Mouse (Mus musculus) kidney, postnatal 10 days (tissue): ENCODE measurements at regions not wholly inside any gene's neighbourhood (a gene's known extent, or its start where the extent isn't known, plus 50 kb on each side); places are given as distances from the start of the nearest gene placed in this dataset.

Experiments used
- DNase-seq: peaks from one replicate; pipeline ENCODE4 v3.0.0; 2021; ENCODE audit warnings: mixed read lengths

DNA sequence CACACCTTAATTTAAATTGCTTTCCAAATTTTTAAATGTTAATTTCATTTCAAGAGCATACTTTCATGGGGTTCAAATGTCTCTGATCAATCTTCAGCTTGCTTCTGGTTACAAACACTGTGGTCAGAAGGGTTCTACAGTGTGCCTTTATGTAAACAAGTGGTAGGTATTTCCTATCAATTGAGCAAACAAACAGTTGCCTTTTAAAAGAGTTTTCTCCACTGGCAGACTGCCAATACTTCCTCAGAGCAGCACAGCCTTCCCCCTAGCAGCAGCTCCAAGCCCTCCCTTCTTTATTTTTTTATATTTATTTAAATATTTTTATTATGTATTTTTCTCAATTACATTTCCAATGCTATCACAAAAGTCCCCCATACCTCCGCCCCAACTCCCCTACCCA, 977.8 kb downstream of the Fstl5 start:
- DNase-seq: no peak

DNA sequence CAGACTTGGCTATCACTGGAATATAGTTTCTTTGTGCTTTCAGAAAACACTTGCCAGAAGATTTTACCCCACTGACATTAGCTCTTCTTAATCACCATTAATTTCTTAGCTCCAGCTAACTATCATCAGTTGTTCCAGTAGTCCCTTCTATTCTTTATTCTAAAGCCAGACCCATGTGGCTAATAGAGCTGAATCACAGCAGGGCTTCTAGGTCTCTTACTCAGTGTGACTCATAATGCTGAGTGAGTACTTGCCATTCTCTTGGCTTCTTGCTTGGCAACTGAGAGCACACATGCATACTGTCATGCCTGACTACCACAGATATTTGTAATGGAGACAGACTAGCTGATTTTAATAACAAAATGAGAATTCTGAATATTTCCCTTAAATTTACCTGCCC, 1001.0 kb downstream of the Fstl5 start:
- DNase-seq: no peak

DNA sequence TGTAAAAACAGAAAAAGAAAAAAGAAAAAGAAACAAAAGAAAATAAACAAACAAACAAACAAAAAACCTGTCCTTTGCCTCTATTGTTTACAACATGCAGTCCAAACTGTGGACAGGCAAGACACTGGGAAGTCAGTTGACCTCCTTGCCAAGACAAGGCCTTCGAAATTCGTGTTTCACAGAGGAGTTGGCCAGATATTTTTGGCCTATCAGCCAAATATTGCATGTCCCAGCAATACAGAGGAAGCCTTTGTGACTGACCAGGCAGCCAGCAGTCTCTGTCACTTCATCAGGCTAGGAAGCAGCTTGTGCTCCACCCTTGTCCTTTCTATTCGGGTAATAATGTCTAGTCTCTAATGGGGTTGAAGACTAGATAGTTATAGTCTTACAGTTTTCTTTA, 1017.7 kb downstream of the Fstl5 start:
- no peak for DNase-seq

DNA sequence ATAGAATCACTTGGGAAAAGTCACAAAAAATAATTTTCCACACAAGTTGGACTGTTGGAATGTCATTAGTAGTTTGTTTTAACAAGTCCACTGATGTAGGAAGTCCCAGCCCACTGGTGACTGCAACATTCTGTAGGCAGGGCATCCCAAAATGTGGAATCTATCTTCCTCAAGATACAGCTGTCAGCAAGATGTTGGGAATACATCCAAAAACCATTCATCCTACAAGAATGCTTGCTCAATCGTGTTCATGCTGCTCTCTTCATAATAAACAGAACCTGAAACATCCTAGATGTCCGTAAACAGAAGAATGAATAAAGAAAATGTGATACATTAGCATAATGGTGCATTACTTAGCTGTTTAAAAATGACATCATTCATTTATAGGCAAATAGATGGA, 1038.9 kb downstream of the Fstl5 start:
- no peak for DNase-seq

DNA sequence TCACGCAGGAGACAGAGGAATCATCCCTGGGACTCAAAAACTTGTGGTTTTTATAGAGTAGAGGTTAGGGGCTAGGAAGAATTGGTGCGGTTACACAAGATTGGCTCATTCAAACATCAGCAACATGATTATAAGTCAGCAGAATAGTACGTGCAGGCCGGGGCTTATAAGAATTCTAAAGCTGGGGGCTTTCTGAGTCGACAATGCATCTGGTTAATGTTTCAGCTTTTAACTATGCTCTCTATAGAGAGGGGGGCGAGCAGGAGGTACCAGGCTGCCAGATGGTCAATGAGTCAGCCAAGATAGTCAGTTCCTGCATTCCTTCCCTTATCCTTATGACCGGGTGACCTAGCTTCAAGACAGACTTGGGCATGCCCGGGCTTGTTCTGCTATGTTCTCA, 1046.5 kb downstream of the Fstl5 start:
- DNase-seq: no peak

DNA sequence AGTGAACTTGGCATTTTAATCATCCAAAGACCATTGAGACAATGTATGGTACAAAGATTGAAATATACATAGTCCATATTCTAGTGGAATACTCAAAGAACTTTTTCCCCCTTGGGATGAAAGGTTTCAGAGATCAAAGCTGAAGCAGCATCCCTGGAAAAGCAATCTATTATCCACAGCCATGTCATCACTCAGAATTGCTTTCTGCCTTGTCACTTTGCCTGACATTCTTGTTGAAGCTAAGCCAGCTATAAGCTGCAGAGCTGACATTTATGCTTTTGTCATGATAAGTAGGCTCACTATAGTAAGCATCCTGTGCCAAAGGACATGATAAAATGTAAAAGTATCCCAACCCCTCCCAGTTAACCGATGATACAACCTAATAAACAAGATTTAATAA, 1077.6 kb downstream of the Fstl5 start:
- DNase-seq: no peak

DNA sequence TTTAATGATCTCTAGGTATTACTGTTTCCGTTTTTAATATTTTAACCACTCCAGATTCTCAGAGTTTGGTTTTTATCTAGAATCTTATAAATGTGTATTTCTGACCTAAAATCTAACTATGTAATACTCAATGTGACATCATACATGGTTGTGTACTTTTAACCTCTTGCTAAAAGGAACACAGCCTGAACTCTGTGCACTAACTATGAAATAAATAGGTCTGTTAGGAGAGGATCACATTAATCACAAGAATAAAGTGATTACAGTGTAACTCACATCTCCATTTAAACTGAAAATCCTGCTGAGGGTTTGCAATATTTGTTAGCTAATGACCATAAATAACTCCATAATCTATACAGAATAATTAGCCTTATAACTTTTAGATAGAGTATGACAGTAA, 1123.8 kb downstream of the Fstl5 start:
- DNase-seq: no peak

DNA sequence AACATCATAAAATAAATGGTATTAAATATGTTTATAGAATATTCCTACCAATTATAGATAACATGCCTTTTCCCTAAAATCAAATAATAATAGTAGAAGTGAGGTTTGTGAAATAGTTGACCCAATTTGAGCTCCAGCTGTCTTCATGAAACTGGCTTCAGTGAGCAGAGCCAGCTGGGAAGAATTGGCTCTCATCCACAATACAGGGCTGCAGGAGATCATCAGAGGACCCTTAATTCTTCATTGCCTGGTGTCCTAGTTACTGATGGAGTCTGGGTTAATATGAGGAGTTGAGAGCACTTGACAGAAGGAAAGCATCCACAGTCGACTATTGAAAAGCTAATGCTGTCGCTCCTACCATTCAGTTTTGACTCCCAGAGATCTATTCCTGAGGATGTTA, 1124.2 kb downstream of the Fstl5 start:
- DNase-seq: peak; percentile 69

DNA sequence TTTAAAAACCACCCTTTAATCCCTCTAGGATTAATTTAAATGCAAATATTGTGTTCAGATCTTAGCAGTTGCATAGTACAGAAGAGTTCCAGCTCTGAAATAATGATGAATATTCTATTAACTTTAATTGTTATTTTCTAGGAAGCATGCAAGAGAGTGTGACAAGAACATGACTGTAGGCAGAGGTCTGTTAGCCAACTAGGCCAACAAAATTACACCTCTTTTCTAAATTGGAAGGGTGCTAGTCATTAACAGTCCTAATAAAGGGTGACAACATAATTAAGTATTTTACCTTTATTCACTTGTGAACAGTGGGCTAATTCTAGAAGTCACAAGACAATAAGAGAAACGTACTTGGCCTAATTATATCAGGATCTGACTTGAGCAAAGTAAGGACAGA, 1151.9 kb downstream of the Fstl5 start:
- no peak for DNase-seq
